ENCODE assay signal across 9 mouse cellular contexts in genomic region chr12:49401119-49401795, GRCm38 (mm10). TPM values are rescaled to one million over a fixed set of nuclear protein-coding genes. Genes with fewer than 3 reads are reported as not detected.
DNase-seq lines count a peak whose midpoint lies in the region; ATAC-seq and TF ChIP-seq lines count a peak whose summit lies in the region.
"Had no signal": no experiment of that assay in that cellular context is flagged by ENCODE, and none has a peak within 500 bp of the region (broad histone marks: within the 10 kb centered on the region; RNA-seq: fewer than 3 reads in every experiment).

No protein-coding gene starts in this region.

- H3K9ac ChIP-seq in heart, adult 2 months (ENCODE audit: low read depth, low read length): no peak overlapping the region
- peak overlapping the region; percentile 2; the same call in 1 of the 2 replicates for H3K9ac ChIP-seq in neural tube, embryonic 15.5 days (replicated peaks)

- no peak for TF ChIP-seq EP300 in heart, adult 2 months (IDR thresholded peaks at IDR 0.05; ENCODE audit: insufficient read depth, low read depth, low read length)

- no peak for TF ChIP-seq CTCF in heart, adult 2 months (IDR thresholded peaks at IDR 0.05)

- 0 out of 2 replicates have a peak overlapping the region, but pooled peaks have one; percentile 56 for H3K27ac ChIP-seq in heart, embryonic 10.5 days
- no peak overlapping the region for H3K27ac ChIP-seq in heart, adult 2 months
- H3K27ac ChIP-seq in neural tube, embryonic 15.5 days (replicated peaks): no peak overlapping the region

- intact Hi-C loops in heart, adult 2 months (cut with DNase I): no loop called here
- intact Hi-C loops in left cerebral cortex, postnatal 14 days (cut with DNase I): loop anchor here (5.0 kb wide), 1 partner anchor 346 kb away; no protein-coding TSS in a partner anchor

- DNase-seq in heart, embryonic 10.5 days (ENCODE audit: low spot score): no peak
- DNase-seq in heart, adult 2 months: no peak
- peak; percentile 96 for DNase-seq in NIH3T3 (ENCODE audit: low read depth)
- DNase-seq in left cerebral cortex, postnatal 14 days (ENCODE audit: low spot score in 2 of 2): peak; percentile 74 to 77
- DNase-seq in thymus, adult 18-20 months: no peak
- no peak for DNase-seq in gastrocnemius, postnatal 4 days (ENCODE audit: low spot score in 2 of 2)

- H3K27me3 ChIP-seq in heart, embryonic 10.5 days (ENCODE audit: insufficient read depth, poor library complexity, severe bottlenecking): peaks cover 73% of the 10 kb centered on the region
- peaks cover 11% of the 10 kb centered on the region for H3K27me3 ChIP-seq in heart, adult 2 months (ENCODE audit: control insufficient read depth, insufficient read depth, low read length)
- H3K27me3 ChIP-seq in neural tube, embryonic 15.5 days (replicated peaks): peaks cover 66% of the 10 kb centered on the region

- no peaks in the 10 kb centered on the region for H3K79me2 ChIP-seq in heart, adult 2 months (replicated peaks; ENCODE audit: control insufficient read depth, insufficient read depth, low read length)

- H3K36me3 ChIP-seq in heart, embryonic 10.5 days: no peaks in the 10 kb centered on the region
- H3K36me3 ChIP-seq in heart, adult 2 months (ENCODE audit: control insufficient read depth, insufficient read depth, low read length): no peaks in the 10 kb centered on the region
- H3K36me3 ChIP-seq in neural tube, embryonic 15.5 days: no peaks in the 10 kb centered on the region

- TF ChIP-seq POLR2A in heart, adult 2 months (IDR thresholded peaks at IDR 0.05; ENCODE audit: insufficient read depth, low read depth, low read length): no peak

- no peaks in the 10 kb centered on the region; the same call in 1 of the 2 replicates for H3K4me1 ChIP-seq in heart, embryonic 10.5 days
- H3K4me1 ChIP-seq in heart, adult 2 months (ENCODE audit: control insufficient read depth, insufficient read depth, low read length): no peaks in the 10 kb centered on the region
- peaks cover 10% of the 10 kb centered on the region for H3K4me1 ChIP-seq in neural tube, embryonic 15.5 days

- H3K4me2 ChIP-seq in neural tube, embryonic 15.5 days: peak overlapping the region; percentile 66

- WGBS in heart, embryonic 10.5 days: under 1% methylated on average over 49 of the region's 68 CpGs
- 2% methylated on average over 68 of the region's 68 CpGs for WGBS in heart, adult 2 months
- under 1% methylated on average over 61 of the region's 68 CpGs for WGBS in neural tube, embryonic 15.5 days

- no peaks in the 10 kb centered on the region for H3K9me3 ChIP-seq in heart, embryonic 10.5 days
- no peaks in the 10 kb centered on the region for H3K9me3 ChIP-seq in neural tube, embryonic 15.5 days (replicated peaks)

- peak overlapping the region; percentile 56 for H3K4me3 ChIP-seq in heart, embryonic 10.5 days
- H3K4me3 ChIP-seq in heart, adult 2 months: no peak overlapping the region
- peak overlapping the region; percentile 33 for H3K4me3 ChIP-seq in neural tube, embryonic 15.5 days (replicated peaks)

- ATAC-seq in frontal cortex, adult (ENCODE audit: low TSS enrichment): peak; percentile 74
- peak; percentile 73 for ATAC-seq in neural tube, embryonic 15.5 days (ENCODE audit: low FRiP score)

RNA-seq across cellular contexts. Expression of gene Gm43517, which starts 16.3 kb away (rescaled TPM):
- not detected in 2 replicates for polyA plus RNA-seq in heart, embryonic 10.5 days (2016; fragmentation: Nextera tagmentation; extraction: Ambion mirVana)
- total RNA-seq in heart, adult 2 months (2021): not detected
- not detected in 2 replicates for polyA plus RNA-seq in heart, adult 2 months (2012; rRNA removed)
- 1 to 10 TPM; 7.5 to 7.8 TPM for total RNA-seq in left cerebral cortex, postnatal 14 days (2021)
- not detected in 2 replicates for polyA plus RNA-seq in neural tube, embryonic 15.5 days (2015; fragmentation: Nextera tagmentation; extraction: Ambion mirVana)
- total RNA-seq in gastrocnemius, postnatal 4 days (2021): not detected
- total RNA-seq: gastrocnemius, postnatal 36 days had no signal

RNA-seq across cellular contexts. Expression of gene Foxg1, which starts 18.8 kb away (rescaled TPM):
- polyA plus RNA-seq in heart, embryonic 10.5 days (2016; fragmentation: Nextera tagmentation; extraction: Ambion mirVana): 0.79 TPM in 1 of 2 replicates, not detected in the other
- not detected for total RNA-seq in heart, adult 2 months (2021)
- polyA plus RNA-seq in heart, adult 2 months (2012; rRNA removed): 0.14 TPM in 1 of 2 replicates, not detected in the other
- 100 to 1,000 TPM; 102 to 128 TPM for total RNA-seq in left cerebral cortex, postnatal 14 days (2021)
- polyA plus RNA-seq in neural tube, embryonic 15.5 days (2015; fragmentation: Nextera tagmentation; extraction: Ambion mirVana): 0.36 TPM in 1 of 2 replicates, not detected in the other
- not detected for total RNA-seq in gastrocnemius, postnatal 4 days (2021)
- total RNA-seq: gastrocnemius, postnatal 36 days had no signal

Comparison
In these comparisons a context has a peak if more than half of its experiments do, and no peak if none do; other contexts are left out.
1. DNase-seq: peak in NIH3T3 (single experiment) and left cerebral cortex, postnatal 14 days (2 of 2); none in heart, embryonic 10.5 days (single experiment), heart, adult 2 months (0 of 2), thymus, adult 18-20 months (0 of 2) and gastrocnemius, postnatal 4 days (0 of 2).
2. RNA of gene Gm43517, which starts 16.3 kb away (total RNA-seq): 7.5 to 7.8 TPM in left cerebral cortex, postnatal 14 days; not detected in heart, adult 2 months and not detected in gastrocnemius, postnatal 4 days; every median in the first group is over 4 times any median in the second.
3. RNA of gene Foxg1, which starts 18.8 kb away (total RNA-seq): 102 to 128 TPM in left cerebral cortex, postnatal 14 days; not detected in heart, adult 2 months and not detected in gastrocnemius, postnatal 4 days; every median in the first group is over 10 times any median in the second.